Mouse (Mus musculus): ENCODE results near the gene Smpd1.

Gene Smpd1

GRCm38 (mm10) chr7:105563367-105563766 is 9.2 kb downstream of the Smpd1 start:
- peak in 1 of 2 experiments; percentile 5 for DNase-seq

GRCm38 (mm10) chr7:105565071-105565836 is 11.1 kb downstream of the Smpd1 start:
- peak; percentile 35 to 41 for DNase-seq

GRCm38 (mm10) chr7:105568583-105568982 is 14.4 kb downstream of the Smpd1 start:
- peak; percentile 64 to 75 for DNase-seq

DNA sequence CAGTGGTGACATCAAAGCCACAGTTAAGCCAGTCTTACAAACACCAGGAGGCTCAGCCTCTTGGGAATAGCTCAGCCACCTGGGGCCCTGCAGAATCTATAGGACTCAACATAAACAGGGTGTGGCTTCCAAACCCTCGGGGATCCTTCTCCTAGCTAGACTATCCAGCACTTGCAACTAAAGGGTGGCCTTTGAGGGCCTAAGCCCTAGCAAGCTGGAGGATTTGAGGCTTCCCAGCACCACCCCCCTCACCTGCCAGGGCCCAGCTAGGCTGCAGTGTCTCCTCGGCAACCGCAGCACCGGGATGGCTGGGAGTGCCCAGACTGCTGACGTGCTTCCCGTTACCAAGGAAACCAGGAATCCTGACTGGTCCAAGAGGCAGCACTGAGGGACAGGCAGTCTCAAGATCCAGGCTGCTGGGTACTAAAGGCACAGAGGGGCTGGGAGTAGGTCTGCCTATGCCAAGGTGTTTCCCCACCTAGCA is 14.9 kb downstream of the Smpd1 start:
- peak; percentile 86 to 95 for DNase-seq

DNA sequence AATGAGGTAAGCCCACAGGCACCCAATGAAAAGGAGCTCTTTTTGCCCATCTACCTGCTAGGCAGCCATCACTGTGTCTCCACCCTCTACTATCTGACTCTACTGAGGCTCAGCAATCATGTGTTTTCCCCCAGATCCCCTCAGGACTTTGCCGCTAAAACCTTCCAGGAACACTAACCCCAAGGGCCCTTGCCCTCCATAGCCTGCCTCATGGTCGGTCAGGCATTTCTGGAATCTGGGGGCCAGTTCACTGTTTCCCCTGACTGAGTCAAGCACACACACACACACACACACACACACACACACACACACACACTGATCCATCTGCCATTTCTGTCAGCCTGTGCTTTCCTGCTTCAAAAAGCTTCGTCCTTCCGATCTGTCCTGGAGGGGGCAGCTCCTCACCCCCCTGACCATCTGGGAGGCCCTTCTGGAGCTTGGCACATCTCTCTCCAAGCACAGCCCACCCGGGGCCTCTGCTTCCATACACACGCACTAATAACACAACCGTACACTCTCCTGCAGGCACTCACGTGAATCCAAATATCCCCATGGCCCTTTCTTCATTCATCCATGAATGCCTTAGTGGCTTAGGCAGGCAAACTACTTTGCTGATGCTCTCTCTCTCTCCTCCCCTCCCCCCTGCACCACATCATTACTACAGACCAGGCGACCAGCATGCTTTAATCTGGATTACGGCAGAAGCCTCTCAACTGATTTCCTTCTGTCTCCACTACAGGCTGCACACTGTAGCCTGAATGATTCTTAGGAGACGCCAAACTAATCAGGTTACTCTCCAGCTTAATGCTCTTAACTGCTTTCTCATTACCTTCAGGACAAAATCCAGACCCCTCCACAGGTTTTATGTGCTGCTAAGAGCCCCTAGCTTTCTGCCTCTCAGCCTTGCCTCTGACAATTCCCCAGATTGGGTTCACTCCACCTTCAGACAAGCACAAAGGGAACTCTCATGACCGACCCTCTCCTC is 15.6 kb downstream of the Smpd1 start:
- DNase-seq: peak; percentile 87 to 88

DNA sequence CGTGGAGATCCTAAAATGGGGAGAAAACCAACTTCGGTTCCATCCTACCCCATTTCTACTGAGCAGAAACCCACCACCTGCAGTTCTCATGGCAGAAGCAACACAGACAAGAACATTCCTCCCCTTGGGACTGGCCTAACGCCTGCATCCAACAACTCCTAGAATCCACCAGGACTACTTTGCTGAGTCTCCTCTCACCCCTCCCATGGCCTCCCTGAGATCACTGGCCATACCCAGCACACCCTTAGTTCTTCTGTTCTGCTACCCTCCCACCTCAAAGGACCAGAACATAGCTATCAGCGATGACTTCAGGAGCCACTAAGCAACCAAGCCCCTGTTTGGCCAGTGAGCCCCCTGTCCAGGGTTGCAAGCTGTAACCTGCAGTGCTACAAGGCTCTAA is 16.6 kb downstream of the Smpd1 start:
- DNase-seq: peak; percentile 24 to 39

DNA sequence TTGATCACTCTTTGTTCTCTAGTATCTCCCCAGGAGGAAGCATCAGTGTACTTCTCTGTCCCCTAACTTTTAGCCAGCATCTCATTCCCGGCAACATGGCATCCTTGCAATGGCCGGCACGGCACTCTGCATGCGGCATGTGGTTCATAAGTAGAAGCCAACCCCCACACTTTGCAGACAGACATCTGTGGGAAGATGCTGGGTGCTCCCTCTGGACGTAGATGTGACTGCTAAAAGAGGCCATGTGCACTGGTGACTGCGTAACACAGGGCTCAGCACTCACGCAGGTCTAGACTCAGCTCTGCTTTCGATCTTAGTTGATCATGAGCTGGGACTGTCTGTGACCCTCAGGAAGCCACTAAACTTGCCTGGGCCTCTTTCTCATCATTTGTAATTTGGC is 18.8 kb downstream of the Smpd1 start:
- DNase-seq: peak; percentile 24 to 36

DNA sequence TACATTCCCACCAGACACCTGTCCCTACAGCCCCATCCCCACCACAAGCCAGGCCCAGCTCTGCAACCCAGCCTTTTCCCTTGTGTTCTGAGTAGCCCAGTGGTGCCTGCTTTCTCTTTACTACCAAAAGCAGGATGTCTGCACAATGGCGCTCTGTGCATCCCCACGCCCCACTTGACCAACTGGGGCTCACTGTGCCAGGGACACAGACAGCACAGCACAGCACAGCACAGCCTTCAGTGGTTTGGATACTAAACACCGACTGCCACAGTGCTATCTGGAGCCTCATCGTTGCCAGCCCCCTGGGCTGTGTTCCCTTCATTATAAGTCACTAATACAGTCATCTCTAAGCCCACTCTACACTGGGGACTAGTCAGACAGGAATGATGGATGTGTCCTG is 20.4 kb downstream of the Smpd1 start:
- DNase-seq: peak; percentile 20 to 29

- peak; percentile 34 to 35 for DNase-seq
Observed at GRCm38 (mm10) chr7:105576166-105576748, 22.1 kb downstream of the Smpd1 start.

GRCm38 (mm10) chr7:105577377-105577871 is 23.3 kb downstream of the Smpd1 start:
- peak; percentile 25 to 40 for DNase-seq

- DNase-seq: peak; percentile 45 to 54
Observed at GRCm38 (mm10) chr7:105578481-105578880, 24.3 kb downstream of the Smpd1 start.

- peak; percentile 64 to 67 for DNase-seq
Observed at GRCm38 (mm10) chr7:105580627-105581089, 26.5 kb downstream of the Smpd1 start.

- peak; percentile 92 for DNase-seq
Observed at GRCm38 (mm10) chr7:105581094-105581703, 27.0 kb downstream of the Smpd1 start, which contains the start of gene Apbb1. Gene Apbb1 (minus strand): TSS chr7:105581653.

DNA sequence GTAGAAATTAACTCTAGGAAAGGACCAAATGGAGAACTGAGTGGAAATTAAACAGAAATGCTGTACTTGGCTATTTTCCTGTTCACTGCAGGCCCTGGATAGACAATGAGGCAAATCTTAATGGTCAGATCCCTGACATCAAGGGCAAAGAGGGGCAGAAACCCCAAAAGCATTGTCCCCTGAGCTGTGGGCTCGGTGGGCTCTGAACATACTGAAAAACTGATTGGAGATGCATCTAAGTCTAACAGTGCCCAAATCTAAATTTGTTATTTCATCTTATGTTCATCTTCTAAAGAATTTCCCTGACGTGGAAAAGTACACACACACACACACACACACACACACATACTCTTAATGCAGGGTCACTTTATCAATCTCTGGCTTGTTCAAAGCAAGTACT is 27.8 kb downstream of the Smpd1 start:
- DNase-seq: peak in 1 of 2 experiments; percentile 24

DNA sequence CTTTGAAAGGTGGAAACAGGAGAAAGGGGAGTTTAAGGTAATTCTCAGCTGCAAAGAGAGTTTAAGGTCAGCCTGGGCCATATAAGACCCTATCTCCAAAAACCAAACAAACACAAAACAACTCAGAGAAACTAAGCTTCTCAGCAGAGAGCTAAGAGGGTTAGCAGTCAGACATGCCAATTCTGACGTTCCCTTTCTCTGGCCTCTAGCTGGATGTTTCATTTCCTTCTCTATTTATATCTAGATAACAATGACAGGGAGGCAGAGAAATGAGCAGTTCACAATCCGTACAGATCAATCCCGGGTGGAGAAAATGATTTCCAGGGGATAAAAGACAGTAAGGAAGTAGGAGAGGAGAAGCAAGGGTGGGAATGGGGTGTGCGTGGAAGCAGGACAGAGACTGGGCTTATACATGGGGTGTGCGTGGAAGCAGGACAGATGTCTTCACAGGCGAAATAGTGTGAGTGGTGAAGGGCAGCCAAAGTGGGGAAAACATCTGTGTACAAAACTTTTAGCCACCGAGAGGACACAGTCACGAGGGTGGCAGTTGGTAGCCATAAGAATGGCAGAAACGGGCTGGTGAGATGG is 34.3 kb downstream of the Smpd1 start:
- DNase-seq: no peak

DNA sequence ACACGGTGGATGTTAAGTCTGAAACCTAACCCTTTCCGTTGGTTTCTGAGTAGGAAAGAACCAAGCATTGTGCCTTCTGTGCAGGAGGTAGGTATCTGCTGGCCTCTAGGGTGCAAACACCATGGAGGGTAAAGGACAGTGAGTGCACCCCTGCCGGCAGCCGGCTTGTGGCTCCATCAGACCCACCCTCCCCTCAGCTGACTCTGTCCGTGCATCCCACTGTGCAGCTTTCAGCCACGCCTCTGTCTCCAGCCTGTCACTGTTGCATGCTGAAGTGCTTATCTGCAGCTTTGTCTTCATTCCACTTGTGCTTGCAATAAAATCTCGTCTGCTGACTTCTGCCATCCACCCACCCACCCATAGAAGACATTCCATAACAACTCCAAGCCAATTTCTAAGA is 35.9 kb downstream of the Smpd1 start:
- DNase-seq: no peak

GRCm38 (mm10) chr7:105602860-105603623 is 48.9 kb downstream of the Smpd1 start:
- DNase-seq: peak; percentile 77 to 81

Data from cerebellum, adult 18-20 months (tissue).